Mouse (Mus musculus): ENCODE results near the gene Xrcc5.

DNA sequence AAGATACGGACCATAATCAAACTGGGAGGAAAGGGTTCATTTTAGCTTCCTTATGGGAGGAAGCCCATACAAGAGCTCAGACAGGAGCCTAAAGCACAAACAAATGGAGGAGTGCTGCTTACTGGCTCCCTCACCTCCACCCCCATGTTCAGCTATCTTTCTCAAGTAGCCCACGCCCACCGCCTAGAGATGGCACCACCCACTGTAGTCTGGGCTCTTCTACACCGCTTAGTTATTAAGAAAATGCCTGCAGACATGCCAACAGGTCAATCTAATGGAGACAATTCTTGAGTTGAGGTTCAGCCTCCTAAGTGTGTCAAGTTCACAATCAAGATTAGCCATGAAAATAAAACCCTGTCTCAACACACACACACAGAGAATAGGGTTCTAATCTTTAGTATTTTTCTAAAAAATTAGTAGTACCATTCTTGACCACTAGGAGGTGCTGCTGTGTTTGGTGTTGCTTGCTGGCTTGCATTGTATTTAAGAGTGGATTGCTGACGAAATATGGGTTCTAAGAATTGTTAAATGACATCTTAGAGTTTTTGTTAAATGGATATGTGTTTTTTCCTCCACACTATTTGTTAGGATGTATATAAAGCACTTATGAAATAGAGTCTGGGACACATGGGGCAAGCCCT is 6.3 kb downstream of the Xrcc5 start:
- TF ChIP-seq CTCF (IDR thresholded peaks at IDR 0.05; ENCODE audit: low read depth, low read length), result peak; percentile 8
- TF ChIP-seq POLR2A (IDR thresholded peaks at IDR 0.05; ENCODE audit: insufficient read depth, low read length), result no peak
